Comparison of ENCODE assay signal across 19 mouse cellular contexts in genomic region chr19:16150328-16150727, GRCm38 (mm10).
"Had no signal": no experiment of that assay in that cellular context is flagged by ENCODE, and none has a peak within 500 bp of the region (broad histone marks: within the 10 kb centered on the region; RNA-seq: fewer than 3 reads in every experiment).

No protein-coding gene starts in this region.

- H3K27ac ChIP-seq: kidney, embryonic 15.5 days; limb, embryonic 10.5 days; limb, embryonic 13.5 days; liver, embryonic 12.5 days; liver, embryonic 15.5 days; midbrain, embryonic 12.5 days; neural tube, embryonic 12.5 days; stomach, embryonic 15.5 days had no signal

- DNase-seq: kidney, adult 2 months; kidney, postnatal 10 days; kidney, postnatal 36 days; liver; lung, adult 18-20 months; lung, postnatal 10 days; retina, postnatal 1 day; right cerebral cortex, postnatal 25 days; spleen, adult 18-20 months; thymus, postnatal 36 days had no signal

- H3K36me3 ChIP-seq: kidney, embryonic 15.5 days; limb, embryonic 10.5 days; limb, embryonic 13.5 days; liver, embryonic 12.5 days; liver, embryonic 15.5 days; midbrain, embryonic 12.5 days; neural tube, embryonic 12.5 days; stomach, embryonic 15.5 days had no signal

- H3K4me1 ChIP-seq: limb, embryonic 10.5 days; midbrain, embryonic 12.5 days; stomach, embryonic 15.5 days had no signal

- H3K4me2 ChIP-seq: kidney, embryonic 15.5 days; limb, embryonic 13.5 days; liver, embryonic 12.5 days; liver, embryonic 15.5 days; midbrain, embryonic 12.5 days; neural tube, embryonic 12.5 days; stomach, embryonic 15.5 days had no signal

- H3K9ac ChIP-seq: kidney, embryonic 15.5 days; limb, embryonic 13.5 days; liver, embryonic 12.5 days; liver, embryonic 15.5 days; midbrain, embryonic 12.5 days; neural tube, embryonic 12.5 days; stomach, embryonic 15.5 days had no signal

- H3K4me3 ChIP-seq: kidney, embryonic 15.5 days; limb, embryonic 10.5 days; limb, embryonic 13.5 days; liver, embryonic 12.5 days; liver, embryonic 15.5 days; midbrain, embryonic 12.5 days; neural tube, embryonic 12.5 days; stomach, embryonic 15.5 days had no signal

- H3K9me3 ChIP-seq: limb, embryonic 10.5 days; limb, embryonic 13.5 days; liver, embryonic 12.5 days; liver, embryonic 15.5 days; midbrain, embryonic 12.5 days; neural tube, embryonic 12.5 days; stomach, embryonic 15.5 days had no signal

- H3K27me3 ChIP-seq: kidney, embryonic 15.5 days; limb, embryonic 13.5 days; liver, embryonic 12.5 days; liver, embryonic 15.5 days; midbrain, embryonic 12.5 days; neural tube, embryonic 12.5 days; stomach, embryonic 15.5 days had no signal

- ATAC-seq: intestine, embryonic 16.5 days; liver, embryonic 12.5 days had no signal
